Mouse (Mus musculus) naive thymus-derived CD4-positive, alpha-beta T cell, adult 5 months (primary cell): Measurements from ENCODE around the gene Aqr. TPM values are rescaled to one million over a fixed set of nuclear protein-coding genes. Genes with fewer than 3 reads are reported as not detected.

Source experiments
- polyA plus RNA-seq: library from polyadenylated mRNA; unstranded; fragments of 100-300 nt; shearing (Covaris generic); gene quantifications from one replicate; pipeline ENCODE4 v1.2.1, GENCODE M21; 2017

The Aqr gene
- polyA plus RNA-seq = 103 TPM

DNA sequence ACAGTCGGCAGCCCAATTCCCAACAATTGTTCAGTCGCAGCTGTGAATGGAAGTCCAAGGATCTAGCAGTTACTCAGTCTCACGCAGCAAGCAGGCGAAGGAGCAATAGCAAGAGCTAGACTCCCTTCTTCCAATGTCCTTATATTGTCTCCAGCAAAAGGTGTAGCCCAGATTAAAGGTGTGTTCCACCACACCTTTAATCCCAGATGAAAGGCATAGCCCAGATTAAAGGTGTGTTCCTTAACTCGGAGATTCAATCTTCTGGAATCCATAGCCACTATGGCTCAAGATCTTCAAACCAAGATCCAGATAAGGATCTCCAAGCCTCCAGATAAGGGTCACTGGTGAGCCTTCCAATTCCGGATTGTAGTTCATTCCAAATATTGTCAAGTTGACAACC, at the start of gene Aqr:
Gene Aqr, minus strand, starts transcription at position 101 of the 400 bp plus-strand sequence.

GRCm38 (mm10) chr2:114200932-114201559, 14.2 kb upstream of the Aqr start, which contains the start of gene Zfp770:
Gene Zfp770 (minus strand): TSS chr2:114201469.

DNA sequence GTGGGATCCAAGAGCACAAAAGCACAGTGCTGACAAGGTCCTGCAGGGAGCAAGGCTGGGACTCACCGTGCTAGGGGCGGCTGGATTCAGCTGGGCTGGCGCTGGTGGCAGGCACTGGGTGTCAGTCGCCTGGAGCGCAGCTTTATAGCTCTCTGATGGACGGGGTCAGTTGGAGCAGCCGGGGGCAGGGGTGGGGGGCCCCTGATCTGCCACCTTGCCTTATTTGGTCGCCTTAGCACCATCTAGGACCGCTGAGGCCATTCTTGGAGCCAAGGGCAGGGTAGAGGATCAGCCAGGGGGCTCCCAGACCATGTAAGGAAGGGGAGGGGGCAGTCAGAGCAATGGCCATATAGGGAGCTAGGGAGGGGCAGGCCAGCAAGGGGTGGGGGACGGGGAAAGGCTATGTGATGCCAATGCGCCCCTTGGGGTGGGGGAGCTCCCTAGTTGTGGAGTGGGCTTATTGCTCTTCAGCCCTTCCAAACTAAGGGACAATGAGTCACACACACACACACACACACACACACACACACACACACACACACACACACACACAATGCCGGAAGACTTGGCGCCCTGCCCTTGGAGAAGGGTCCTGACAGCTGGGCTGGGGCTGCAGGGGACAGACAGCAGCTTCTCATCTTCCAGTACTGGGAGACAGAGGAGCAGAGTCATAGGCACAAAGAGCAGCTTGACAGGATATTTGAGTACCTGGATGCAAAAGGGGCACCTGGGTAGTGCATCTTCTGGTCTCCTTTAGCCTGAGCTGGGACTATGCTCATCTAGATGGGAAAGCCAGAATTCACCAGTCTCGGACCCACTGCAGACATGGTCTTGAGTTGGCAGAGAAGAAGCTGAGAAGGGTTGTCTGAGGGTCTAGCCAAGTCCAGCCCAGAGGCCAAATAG, 133.9 kb downstream of the Aqr start, which contains the start of gene Actc1:
Gene Actc1, minus strand, starts transcription at position 853 of the 903 bp plus-strand sequence.

Other genes starting within 250 kb of the Aqr start
- gene Gjd2, start 173.4 kb downstream of the Aqr start, polyA plus RNA-seq = not detected
- gene Actc1, start 133.5 kb downstream of the Aqr start, polyA plus RNA-seq = not detected
- 2.1 TPM for gene Zfp770, start 14.4 kb upstream of the Aqr start, polyA plus RNA-seq